29 mouse cellular contexts compared by ENCODE assay signal in genomic region chr15:24040847-24041246, GRCm38 (mm10).
DNase-seq lines count a peak whose midpoint lies in the region; ATAC-seq and TF ChIP-seq lines count a peak whose summit lies in the region.
"Had no signal": no experiment of that assay in that cellular context is flagged by ENCODE, and none has a peak within 500 bp of the region (broad histone marks: within the 10 kb centered on the region; RNA-seq: fewer than 3 reads in every experiment).

No protein-coding gene starts in this region.

- no peaks in the 10 kb centered on the region for H3K9me3 ChIP-seq in embryonic facial prominence, embryonic 14.5 days (ENCODE audit: control insufficient read depth, low read length)
- no peaks in the 10 kb centered on the region for H3K9me3 ChIP-seq in embryonic facial prominence, embryonic 10.5 days
- H3K9me3 ChIP-seq in hindbrain, embryonic 13.5 days: no peaks in the 10 kb centered on the region
- H3K9me3 ChIP-seq in hindbrain, embryonic 11.5 days (ENCODE audit: control insufficient read depth, low read length): no peaks in the 10 kb centered on the region
- H3K9me3 ChIP-seq in neural tube, embryonic 13.5 days: no peaks in the 10 kb centered on the region
- no peaks in the 10 kb centered on the region for H3K9me3 ChIP-seq in lung, postnatal 0 days (ENCODE audit: low read length)
- H3K9me3 ChIP-seq: embryonic facial prominence, embryonic 15.5 days; G1E; limb, embryonic 10.5 days; limb, embryonic 15.5 days; liver, embryonic 13.5 days; neural tube, embryonic 12.5 days had no signal

- no peaks in the 10 kb centered on the region for H3K4me1 ChIP-seq in embryonic facial prominence, embryonic 14.5 days (ENCODE audit: control insufficient read depth, insufficient read depth, low read length)
- no peaks in the 10 kb centered on the region for H3K4me1 ChIP-seq in embryonic facial prominence, embryonic 10.5 days
- H3K4me1 ChIP-seq in hindbrain, embryonic 13.5 days (replicated peaks): peaks cover 4% of the 10 kb centered on the region; the same call in 1 of the 2 replicates
- H3K4me1 ChIP-seq in hindbrain, embryonic 11.5 days (replicated peaks; ENCODE audit: control insufficient read depth, insufficient read depth, low read length): no peaks in the 10 kb centered on the region
- H3K4me1 ChIP-seq in neural tube, embryonic 13.5 days (replicated peaks): no peaks in the 10 kb centered on the region
- H3K4me1 ChIP-seq in lung, postnatal 0 days (ENCODE audit: insufficient read depth, low read depth, low read length): no peaks in the 10 kb centered on the region
- H3K4me1 ChIP-seq: embryonic facial prominence, embryonic 15.5 days; limb, embryonic 10.5 days; limb, embryonic 15.5 days; liver, embryonic 13.5 days; neural tube, embryonic 12.5 days had no signal

- no peak for TF ChIP-seq EP300 in lung, postnatal 0 days (IDR thresholded peaks at IDR 0.05)

- no peaks in the 10 kb centered on the region for H3K36me3 ChIP-seq in embryonic facial prominence, embryonic 14.5 days (ENCODE audit: control insufficient read depth, insufficient read depth, low read length)
- H3K36me3 ChIP-seq in embryonic facial prominence, embryonic 10.5 days (replicated peaks): no peaks in the 10 kb centered on the region
- no peaks in the 10 kb centered on the region for H3K36me3 ChIP-seq in hindbrain, embryonic 13.5 days
- H3K36me3 ChIP-seq in hindbrain, embryonic 11.5 days (ENCODE audit: control insufficient read depth, insufficient read depth, low read length): no peaks in the 10 kb centered on the region
- no peaks in the 10 kb centered on the region for H3K36me3 ChIP-seq in neural tube, embryonic 13.5 days
- H3K36me3 ChIP-seq in lung, postnatal 0 days (ENCODE audit: insufficient read depth, low read length): no peaks in the 10 kb centered on the region
- H3K36me3 ChIP-seq: embryonic facial prominence, embryonic 15.5 days; G1E; limb, embryonic 10.5 days; limb, embryonic 15.5 days; liver, embryonic 13.5 days; neural tube, embryonic 12.5 days had no signal

- no peak for TF ChIP-seq CTCF in lung, postnatal 0 days (IDR thresholded peaks at IDR 0.05)

- H3K4me3 ChIP-seq in embryonic facial prominence, embryonic 14.5 days (ENCODE audit: low read depth, low read length): no peak overlapping the region
- no peak overlapping the region for H3K4me3 ChIP-seq in embryonic facial prominence, embryonic 10.5 days
- H3K4me3 ChIP-seq in hindbrain, embryonic 13.5 days: no peak overlapping the region
- H3K4me3 ChIP-seq in hindbrain, embryonic 11.5 days (ENCODE audit: low read depth, low read length): no peak overlapping the region
- no peak overlapping the region for H3K4me3 ChIP-seq in neural tube, embryonic 13.5 days
- H3K4me3 ChIP-seq in lung, postnatal 0 days (ENCODE audit: low read depth, low read length): no peak overlapping the region
- H3K4me3 ChIP-seq: embryonic facial prominence, embryonic 15.5 days; limb, embryonic 10.5 days; limb, embryonic 15.5 days; liver, embryonic 13.5 days; neural tube, embryonic 12.5 days had no signal

- 48% methylated on average over 2 of the region's 2 CpGs for WGBS in embryonic facial prominence, embryonic 14.5 days
- WGBS in embryonic facial prominence, embryonic 10.5 days: 82% methylated on average over 2 of the region's 2 CpGs
- 11% methylated on average over 2 of the region's 2 CpGs for WGBS in hindbrain, embryonic 13.5 days
- 47% methylated on average over 2 of the region's 2 CpGs for WGBS in hindbrain, embryonic 11.5 days
- WGBS in neural tube, embryonic 13.5 days: 42% methylated on average over 2 of the region's 2 CpGs
- WGBS in lung, postnatal 0 days: 81% methylated on average over 2 of the region's 2 CpGs

- H3K4me2 ChIP-seq in embryonic facial prominence, embryonic 14.5 days (ENCODE audit: low read depth, low read length): no peak overlapping the region
- no peak overlapping the region for H3K4me2 ChIP-seq in hindbrain, embryonic 13.5 days
- H3K4me2 ChIP-seq in hindbrain, embryonic 11.5 days (replicated peaks; ENCODE audit: low read depth, low read length): no peak overlapping the region
- no peak overlapping the region for H3K4me2 ChIP-seq in neural tube, embryonic 13.5 days
- H3K4me2 ChIP-seq in lung, postnatal 0 days (replicated peaks; ENCODE audit: low read depth, low read length): no peak overlapping the region
- H3K4me2 ChIP-seq: embryonic facial prominence, embryonic 15.5 days; limb, embryonic 15.5 days; liver, embryonic 13.5 days; neural tube, embryonic 12.5 days had no signal

- H3K27ac ChIP-seq in embryonic facial prominence, embryonic 14.5 days (replicated peaks; ENCODE audit: low read depth, low read length): no peak overlapping the region
- H3K27ac ChIP-seq in embryonic facial prominence, embryonic 10.5 days (replicated peaks): no peak overlapping the region
- 0 out of 2 replicates have a peak overlapping the region, but pooled peaks have one; percentile 4 for H3K27ac ChIP-seq in hindbrain, embryonic 13.5 days
- no peak overlapping the region for H3K27ac ChIP-seq in hindbrain, embryonic 11.5 days (ENCODE audit: low read depth, low read length)
- no peak overlapping the region for H3K27ac ChIP-seq in neural tube, embryonic 13.5 days (replicated peaks)
- no peak overlapping the region for H3K27ac ChIP-seq in lung, postnatal 0 days (ENCODE audit: low read length)
- H3K27ac ChIP-seq: embryonic facial prominence, embryonic 15.5 days; kidney, postnatal 0 days; limb, embryonic 10.5 days; limb, embryonic 15.5 days; liver, embryonic 13.5 days; macrophage; neural tube, embryonic 12.5 days had no signal

- no peaks in the 10 kb centered on the region for H3K27me3 ChIP-seq in embryonic facial prominence, embryonic 14.5 days (replicated peaks; ENCODE audit: control insufficient read depth, insufficient read depth, low read length)
- no peaks in the 10 kb centered on the region for H3K27me3 ChIP-seq in embryonic facial prominence, embryonic 10.5 days (replicated peaks; ENCODE audit: low read depth, poor library complexity, severe bottlenecking)
- no peaks in the 10 kb centered on the region for H3K27me3 ChIP-seq in hindbrain, embryonic 13.5 days
- no peaks in the 10 kb centered on the region for H3K27me3 ChIP-seq in hindbrain, embryonic 11.5 days (ENCODE audit: control insufficient read depth, insufficient read depth, low read length)
- no peaks in the 10 kb centered on the region for H3K27me3 ChIP-seq in neural tube, embryonic 13.5 days
- no peaks in the 10 kb centered on the region for H3K27me3 ChIP-seq in lung, postnatal 0 days (replicated peaks; ENCODE audit: insufficient read depth, low read length)
- H3K27me3 ChIP-seq: embryonic facial prominence, embryonic 15.5 days; limb, embryonic 15.5 days; liver, embryonic 13.5 days; neural tube, embryonic 12.5 days had no signal

- no peak for ATAC-seq in embryonic facial prominence, embryonic 14.5 days (ENCODE audit: low read depth)
- no peak for ATAC-seq in hindbrain, embryonic 13.5 days (ENCODE audit: low FRiP score)
- no peak for ATAC-seq in hindbrain, embryonic 11.5 days (ENCODE audit: low FRiP score)
- ATAC-seq in neural tube, embryonic 13.5 days (ENCODE audit: low read depth): 0 out of 2 replicates have a peak, but pooled peaks have one; percentile 11
- no peak for ATAC-seq in lung, postnatal 0 days
- ATAC-seq: intestine, embryonic 16.5 days had no signal

- no peak overlapping the region for H3K9ac ChIP-seq in embryonic facial prominence, embryonic 14.5 days (ENCODE audit: low read depth, low read length)
- no peak overlapping the region for H3K9ac ChIP-seq in hindbrain, embryonic 13.5 days
- H3K9ac ChIP-seq in hindbrain, embryonic 11.5 days (ENCODE audit: low read depth, low read length): no peak overlapping the region
- no peak overlapping the region for H3K9ac ChIP-seq in neural tube, embryonic 13.5 days
- no peak overlapping the region for H3K9ac ChIP-seq in lung, postnatal 0 days (replicated peaks; ENCODE audit: low read depth)
- H3K9ac ChIP-seq: embryonic facial prominence, embryonic 15.5 days; limb, embryonic 15.5 days; liver, embryonic 13.5 days; neural tube, embryonic 12.5 days had no signal

- peak; percentile 5 for DNase-seq in embryonic facial prominence, embryonic 14.5 days (ENCODE audit: low spot score)
- no peak for DNase-seq in embryonic facial prominence, embryonic 10.5 days (ENCODE audit: low spot score)
- no peak for DNase-seq in hindbrain, embryonic 11.5 days (ENCODE audit: low spot score)
- DNase-seq in neural tube, embryonic 10.5 days (ENCODE audit: extremely low spot score, low spot score): no peak
- no peak for DNase-seq in adrenal gland, postnatal 4 days (ENCODE audit: low spot score in 2 of 2)
- no peak for DNase-seq in lung, postnatal 0 days (ENCODE audit: low spot score)
- DNase-seq: adrenal gland, adult 8-10 months; cerebellum, adult 11 months; cerebellum, adult 9-11 months; gastrocnemius, postnatal 14 days; heart, postnatal 14 days; kidney, adult 8-10 months; layer of hippocampus, adult 9-11 months; liver, embryonic 13.5 days; lung, adult 18-20 months; lung, postnatal 10 days; right cerebral cortex, postnatal 25 days; spleen, adult 18-20 months; thymus, postnatal 14 days had no signal
